10 mouse cellular contexts compared by ENCODE assay signal in the genomic region with DNA sequence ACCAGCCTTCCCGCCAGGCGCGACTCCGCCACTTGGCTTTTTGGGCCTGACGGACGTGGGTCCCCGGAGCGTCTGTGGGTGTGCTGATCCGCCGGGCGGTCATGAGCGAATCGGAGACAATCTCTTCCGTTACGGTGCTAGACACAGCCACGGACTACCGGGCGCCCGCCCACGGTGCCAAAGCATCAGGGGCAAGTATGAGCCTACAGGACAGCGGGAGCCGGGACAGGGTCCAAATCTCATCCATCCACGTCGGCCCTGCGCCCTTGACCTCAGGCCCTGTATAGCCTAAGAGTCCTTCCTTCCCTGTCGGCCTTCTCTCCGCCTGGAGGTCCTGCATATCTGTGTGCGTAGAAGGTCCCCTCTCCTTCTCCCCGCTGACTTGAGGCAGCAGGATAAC. TPM values are rescaled to one million over a fixed set of nuclear protein-coding genes. Genes with fewer than 3 reads are reported as not detected.
DNase-seq lines count a peak whose midpoint lies in the region; ATAC-seq and TF ChIP-seq lines count a peak whose summit lies in the region.
"Had no signal": no experiment of that assay in that cellular context is flagged by ENCODE, and none has a peak within 500 bp of the region (broad histone marks: within the 10 kb centered on the region; RNA-seq: fewer than 3 reads in every experiment).

Gene Gm10775, plus strand, starts transcription at position 301 of the 400 bp plus-strand sequence.

- H3K27ac ChIP-seq in heart, embryonic 14.5 days (replicated peaks in 1 of 2; ENCODE audit: control insufficient read depth in 1 of 2, insufficient read depth in 1 of 2, low read depth in 2 of 2, low read length in 2 of 2), result no peak within 1 kb of the TSS
- H3K27ac ChIP-seq in hindbrain, embryonic 11.5 days (ENCODE audit: low read depth, low read length), result no peak within 1 kb of the TSS
- H3K27ac ChIP-seq in midbrain, embryonic 12.5 days (replicated peaks), result no peak within 1 kb of the TSS
- H3K27ac ChIP-seq: macrophage had no signal

- no peak for DNase-seq in heart, postnatal 25 days (ENCODE audit: low spot score)
- DNase-seq in G1E (ENCODE audit: low spot score), result no peak
- DNase-seq in hindbrain, embryonic 11.5 days (ENCODE audit: low spot score), result no peak
- no peak for DNase-seq in retina, postnatal 1 day
- no peak for DNase-seq in gastrocnemius, postnatal 4 days (ENCODE audit: low spot score in 2 of 2)
- DNase-seq in thymus, adult 18-20 months, result no peak
- DNase-seq: gastrocnemius, postnatal 14 days had no signal

- no peak for TF ChIP-seq CTCF in G1E (IDR thresholded peaks at IDR 0.05; ENCODE audit: low read depth, low read length)

- peaks cover 43% of the 10 kb centered on the region for H3K9me3 ChIP-seq in heart, embryonic 14.5 days (ENCODE audit: control insufficient read depth, low read length)
- peaks cover 68% of the 10 kb centered on the region for H3K9me3 ChIP-seq in G1E (replicated peaks)
- H3K9me3 ChIP-seq in hindbrain, embryonic 11.5 days (ENCODE audit: control insufficient read depth, low read length), result peaks cover 21% of the 10 kb centered on the region
- H3K9me3 ChIP-seq in midbrain, embryonic 12.5 days, result peaks cover 72% of the 10 kb centered on the region

- peak within 1 kb of the TSS; percentile 59 for H3K4me2 ChIP-seq in heart, embryonic 14.5 days (ENCODE audit: low read length)
- peak within 1 kb of the TSS; percentile 25; the same call in 1 of the 2 replicates for H3K4me2 ChIP-seq in hindbrain, embryonic 11.5 days (replicated peaks; ENCODE audit: low read depth, low read length)
- peak within 1 kb of the TSS; percentile 35 for H3K4me2 ChIP-seq in midbrain, embryonic 12.5 days (replicated peaks)

- H3K4me1 ChIP-seq in heart, embryonic 14.5 days (ENCODE audit: control insufficient read depth in 2 of 2, insufficient read depth in 2 of 2, low read length in 2 of 2), result no peaks in the 10 kb centered on the region
- H3K4me1 ChIP-seq in G1E (ENCODE audit: insufficient read depth, low read depth, low read length), result no peaks in the 10 kb centered on the region
- no peaks in the 10 kb centered on the region for H3K4me1 ChIP-seq in hindbrain, embryonic 11.5 days (replicated peaks; ENCODE audit: control insufficient read depth, insufficient read depth, low read length)
- no peaks in the 10 kb centered on the region for H3K4me1 ChIP-seq in midbrain, embryonic 12.5 days

- WGBS in heart, embryonic 14.5 days, result 33% methylated on average over 29 of the region's 29 CpGs
- 38% methylated on average over 29 of the region's 29 CpGs for WGBS in hindbrain, embryonic 11.5 days
- whole genome bisulfite sequencing in midbrain, embryonic 12.5 days, result 43% methylated on average over 29 of the region's 29 CpGs

- H3K27me3 ChIP-seq in heart, embryonic 14.5 days (ENCODE audit: control insufficient read depth, insufficient read depth, low read length), result peaks cover 8% of the 10 kb centered on the region; the same call in 1 of the 2 replicates
- no peaks in the 10 kb centered on the region for H3K27me3 ChIP-seq in G1E (ENCODE audit: insufficient read depth, low read length)
- peaks cover 4% of the 10 kb centered on the region; the same call in 1 of the 2 replicates for H3K27me3 ChIP-seq in hindbrain, embryonic 11.5 days (ENCODE audit: control insufficient read depth, insufficient read depth, low read length)
- 0 out of 2 replicates have a peak, but pooled peaks cover 7% of the 10 kb centered on the region for H3K27me3 ChIP-seq in midbrain, embryonic 12.5 days

- no peaks in the 10 kb centered on the region for H3K36me3 ChIP-seq in heart, embryonic 14.5 days (ENCODE audit: control insufficient read depth, insufficient read depth, low read length)
- peaks cover 53% of the 10 kb centered on the region for H3K36me3 ChIP-seq in G1E (replicated peaks)
- peaks cover 5% of the 10 kb centered on the region; the same call in 1 of the 2 replicates for H3K36me3 ChIP-seq in hindbrain, embryonic 11.5 days (ENCODE audit: control insufficient read depth, insufficient read depth, low read length)
- H3K36me3 ChIP-seq in midbrain, embryonic 12.5 days, result peaks cover 43% of the 10 kb centered on the region

- no peak within 1 kb of the TSS for H3K9ac ChIP-seq in heart, embryonic 14.5 days (ENCODE audit: low read length)
- H3K9ac ChIP-seq in hindbrain, embryonic 11.5 days (ENCODE audit: low read depth, low read length), result no peak within 1 kb of the TSS
- no peak within 1 kb of the TSS for H3K9ac ChIP-seq in midbrain, embryonic 12.5 days (replicated peaks)

- H3K4me3 ChIP-seq in heart, embryonic 14.5 days (ENCODE audit: control insufficient read depth in 1 of 2, insufficient read depth in 1 of 2, low read depth in 1 of 2, low read length in 2 of 2), result peak within 1 kb of the TSS; percentile 15 to 24; a peak in 3 of 4 replicates
- H3K4me3 ChIP-seq in G1E (ENCODE audit: low read depth, low read length), result peak within 1 kb of the TSS; percentile 44; the same call in 1 of the 2 replicates
- peak within 1 kb of the TSS; percentile 3; the same call in 1 of the 2 replicates for H3K4me3 ChIP-seq in hindbrain, embryonic 11.5 days (ENCODE audit: low read depth, low read length)
- H3K4me3 ChIP-seq in midbrain, embryonic 12.5 days, result peak within 1 kb of the TSS; percentile 25

- intact Hi-C loops in heart, postnatal 25 days (cut with DNase I), result no loop called here

- no peak for ATAC-seq in heart, embryonic 14.5 days (ENCODE audit: insufficient number of reproducible peaks, insufficient read depth, low FRiP score, low read depth)
- ATAC-seq in G1E (ENCODE audit: extremely low read depth, insufficient number of reproducible peaks, low FRiP score, poor library complexity, severe bottlenecking), result no peak
- ATAC-seq in hindbrain, embryonic 11.5 days (ENCODE audit: low FRiP score), result no peak
- no peak for ATAC-seq in midbrain, embryonic 12.5 days (ENCODE audit: low FRiP score, low read depth)

RNA-seq across cellular contexts. Expression of gene Gm10775, which starts in this region (rescaled TPM):
- not detected in 2 replicates for polyA plus RNA-seq in heart, embryonic 14.5 days (2014; fragmentation: Nextera tagmentation; extraction: Ambion mirVana)
- total RNA-seq in heart, postnatal 25 days (2021), result not detected
- not detected in 2 replicates for total RNA-seq in G1E (2014; fragmentation: Nextera tagmentation)
- 0.11 TPM in 1 of 2 replicates, not detected in the other for total RNA-seq in G1E (2017)
- polyA plus RNA-seq in G1E (2012), result 0.04 and 0.12 TPM in 2 replicates
- polyA plus RNA-seq in hindbrain, embryonic 11.5 days (2014; fragmentation: Nextera tagmentation; extraction: Ambion mirVana), result not detected in 2 replicates
- polyA plus RNA-seq in midbrain, embryonic 12.5 days (2016; fragmentation: Nextera tagmentation; extraction: Ambion mirVana), result not detected in 2 replicates
- not detected for total RNA-seq in gastrocnemius, postnatal 4 days (2021)
- total RNA-seq: gastrocnemius, postnatal 14 days had no signal
- polyA plus RNA-seq: macrophage had no signal
